ENCODE assay signal across 8 mouse cellular contexts in the genomic region with DNA sequence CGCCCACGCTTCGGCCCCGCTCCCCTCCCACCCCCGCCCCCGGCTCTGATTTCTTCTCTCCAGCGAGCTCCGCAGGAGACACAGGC. TPM values are rescaled to one million over a fixed set of nuclear protein-coding genes. Genes with fewer than 3 reads are reported as not detected.
DNase-seq lines count a peak whose midpoint lies in the region; ATAC-seq and TF ChIP-seq lines count a peak whose summit lies in the region.

A gene (plus strand): TSS at position 48 of the 86 bp plus-strand sequence.

- WGBS in cerebellum, adult 2 months: 0% methylated on average over 6 of the region's 8 CpGs
- no CpG with 5 or more reads among the region's 8 CpGs for WGBS in neural tube, embryonic 11.5 days
- WGBS in liver, embryonic 12.5 days (ENCODE audit: insufficient replicate concordance): no CpG with 5 or more reads among the region's 8 CpGs
- no CpG with 5 or more reads among the region's 8 CpGs for WGBS in stomach, postnatal 0 days

- peak within 1 kb of the TSS; percentile 75 for H3K4me2 ChIP-seq in neural tube, embryonic 11.5 days (ENCODE audit: low read depth)
- peak within 1 kb of the TSS; percentile 63 for H3K4me2 ChIP-seq in liver, embryonic 12.5 days
- peak within 1 kb of the TSS; percentile 83 for H3K4me2 ChIP-seq in stomach, postnatal 0 days (replicated peaks; ENCODE audit: low read depth)

- DNase-seq in cerebellum, adult 2 months: no peak
- DNase-seq in cerebellum, adult 18-20 months: no peak
- no peak for DNase-seq in neural tube, embryonic 11.5 days (ENCODE audit: low spot score)
- DNase-seq in neural tube, embryonic 10.5 days (ENCODE audit: extremely low spot score, low spot score): no peak
- DNase-seq in stomach, postnatal 0 days (ENCODE audit: low spot score): no peak
- no peak for DNase-seq in adrenal gland, adult 18-20 months (ENCODE audit: low spot score in 2 of 2)
- no peak for DNase-seq in left cerebral cortex, postnatal 14 days (ENCODE audit: low spot score in 2 of 2)

- no peak for TF ChIP-seq CTCF in cerebellum, adult 2 months (IDR thresholded peaks at IDR 0.05; ENCODE audit: borderline replicate concordance, insufficient read depth, low read depth, low read length)
- TF ChIP-seq CTCF in stomach, postnatal 0 days (IDR thresholded peaks at IDR 0.05; ENCODE audit: low read depth): no peak

- TF ChIP-seq POLR2A in cerebellum, adult 2 months (IDR thresholded peaks at IDR 0.05; ENCODE audit: borderline replicate concordance, insufficient read depth, low read length): no peak

- no peaks in the 10 kb centered on the region for H3K9me3 ChIP-seq in neural tube, embryonic 11.5 days (ENCODE audit: control insufficient read depth, low read length)
- H3K9me3 ChIP-seq in liver, embryonic 12.5 days (replicated peaks): no peaks in the 10 kb centered on the region
- H3K9me3 ChIP-seq in stomach, postnatal 0 days (ENCODE audit: control insufficient read depth, low read length): no peaks in the 10 kb centered on the region

- H3K9ac ChIP-seq in neural tube, embryonic 11.5 days (ENCODE audit: low read length): 0 out of 2 replicates have a peak within 1 kb of the TSS, but pooled peaks have one; percentile 18
- H3K9ac ChIP-seq in liver, embryonic 12.5 days: no peak within 1 kb of the TSS
- H3K9ac ChIP-seq in stomach, postnatal 0 days (ENCODE audit: low read length): peak within 1 kb of the TSS; percentile 52; the same call in 1 of the 2 replicates

- no peak for TF ChIP-seq EP300 in stomach, postnatal 0 days (optimal IDR thresholded peaks at IDR 0.05)

- peaks cover 5% of the 10 kb centered on the region for H3K4me1 ChIP-seq in cerebellum, adult 2 months (ENCODE audit: control insufficient read depth, insufficient read depth, low read length)
- peaks cover 16% of the 10 kb centered on the region for H3K4me1 ChIP-seq in neural tube, embryonic 11.5 days (ENCODE audit: control insufficient read depth, insufficient read depth, low read length)
- H3K4me1 ChIP-seq in liver, embryonic 12.5 days: peaks cover 10% of the 10 kb centered on the region
- no peaks in the 10 kb centered on the region; the same call in 1 of the 2 replicates for H3K4me1 ChIP-seq in stomach, postnatal 0 days (replicated peaks; ENCODE audit: control insufficient read depth, insufficient read depth)

- no peak for ATAC-seq in neural tube, embryonic 11.5 days (ENCODE audit: insufficient read depth, low FRiP score, low TSS enrichment)
- no peak for ATAC-seq in liver, embryonic 12.5 days
- ATAC-seq in stomach, postnatal 0 days (ENCODE audit: low FRiP score, low TSS enrichment): no peak

- no peak within 1 kb of the TSS for H3K27ac ChIP-seq in cerebellum, adult 2 months (ENCODE audit: insufficient read depth, low read length)
- no peak within 1 kb of the TSS for H3K27ac ChIP-seq in neural tube, embryonic 11.5 days (ENCODE audit: low read depth, low read length)
- H3K27ac ChIP-seq in liver, embryonic 12.5 days: no peak within 1 kb of the TSS
- H3K27ac ChIP-seq in stomach, postnatal 0 days (replicated peaks): no peak within 1 kb of the TSS

- peak within 1 kb of the TSS; percentile 12 for H3K4me3 ChIP-seq in cerebellum, adult 2 months (replicated peaks; ENCODE audit: insufficient read depth, low read depth, low read length)
- peak within 1 kb of the TSS; percentile 45 for H3K4me3 ChIP-seq in neural tube, embryonic 11.5 days (ENCODE audit: low read depth, low read length)
- H3K4me3 ChIP-seq in liver, embryonic 12.5 days: peak within 1 kb of the TSS; percentile 37
- H3K4me3 ChIP-seq in stomach, postnatal 0 days (ENCODE audit: low read depth, low read length): peak within 1 kb of the TSS; percentile 44

- peaks cover 3% of the 10 kb centered on the region; the same call in 1 of the 2 replicates for H3K27me3 ChIP-seq in cerebellum, adult 2 months (ENCODE audit: control insufficient read depth, insufficient read depth, low read length)
- H3K27me3 ChIP-seq in neural tube, embryonic 11.5 days (ENCODE audit: control insufficient read depth, insufficient read depth, low read length): peaks cover 65% of the 10 kb centered on the region
- peaks cover 100% of the 10 kb centered on the region for H3K27me3 ChIP-seq in liver, embryonic 12.5 days (replicated peaks)
- peaks cover 2% of the 10 kb centered on the region; the same call in 1 of the 2 replicates for H3K27me3 ChIP-seq in stomach, postnatal 0 days (ENCODE audit: control insufficient read depth, insufficient read depth, low read length)

- intact Hi-C loops in left cerebral cortex, postnatal 14 days (cut with DNase I): no loop called here

- no peaks in the 10 kb centered on the region for H3K36me3 ChIP-seq in neural tube, embryonic 11.5 days (ENCODE audit: control insufficient read depth, insufficient read depth, low read length)
- H3K36me3 ChIP-seq in liver, embryonic 12.5 days: no peaks in the 10 kb centered on the region
- no peaks in the 10 kb centered on the region for H3K36me3 ChIP-seq in stomach, postnatal 0 days (ENCODE audit: control insufficient read depth, insufficient read depth, low read length)

RNA-seq across cellular contexts. Expression of the gene that starts here (rescaled TPM):
- 3.6 and 4.0 TPM in 2 replicates for polyA plus RNA-seq in cerebellum, adult 2 months (2012; rRNA removed)
- polyA plus RNA-seq in neural tube, embryonic 11.5 days (2014; fragmentation: Nextera tagmentation; extraction: Ambion mirVana): 14.5 and 14.6 TPM in 2 replicates
- 0.13 and 0.86 TPM in 2 replicates for polyA plus RNA-seq in liver, embryonic 12.5 days (2016; fragmentation: Nextera tagmentation; extraction: Ambion mirVana)
- polyA plus RNA-seq in stomach, postnatal 0 days (2015; fragmentation: Nextera tagmentation; extraction: Ambion mirVana): 3.6 and 4.8 TPM in 2 replicates
- total RNA-seq in adrenal gland, adult 18-20 months (2021): 1 to 10 TPM; 2.8 to 2.9 TPM
- total RNA-seq in left cerebral cortex, postnatal 14 days (2021): 1 to 10 TPM; 2.0 to 2.8 TPM
